ENCODE assay signal across 28 mouse cellular contexts in genomic region chr9:108252766-108253165, GRCm38 (mm10). TPM values are rescaled to one million over a fixed set of nuclear protein-coding genes. Genes with fewer than 3 reads are reported as not detected.
DNase-seq lines count a peak whose midpoint lies in the region; ATAC-seq and TF ChIP-seq lines count a peak whose summit lies in the region.
"Had no signal": no experiment of that assay in that cellular context is flagged by ENCODE, and none has a peak within 500 bp of the region (broad histone marks: within the 10 kb centered on the region; RNA-seq: fewer than 3 reads in every experiment).

No protein-coding gene starts in this region.

- ATAC-seq in lung, embryonic 14.5 days (ENCODE audit: insufficient read depth): peak; percentile 62; the same call in 1 of the 2 replicates
- ATAC-seq in lung, postnatal 0 days: peak; percentile 23; the same call in 1 of the 2 replicates
- ATAC-seq: forebrain, embryonic 14.5 days; forebrain, postnatal 0 days; hindbrain, postnatal 0 days; Patski had no signal

- 73% methylated on average over 7 of the region's 7 CpGs for WGBS in lung, embryonic 14.5 days
- WGBS in lung, postnatal 0 days: 68% methylated on average over 7 of the region's 7 CpGs

- no peak overlapping the region for H3K4me2 ChIP-seq in lung, embryonic 14.5 days
- no peak overlapping the region for H3K4me2 ChIP-seq in lung, postnatal 0 days (replicated peaks; ENCODE audit: low read depth, low read length)
- H3K4me2 ChIP-seq: embryonic facial prominence, embryonic 12.5 days; embryonic facial prominence, embryonic 15.5 days; heart, embryonic 13.5 days; hindbrain, embryonic 14.5 days had no signal

- H3K27ac ChIP-seq in lung, embryonic 14.5 days (ENCODE audit: low read depth): no peak overlapping the region
- no peak overlapping the region for H3K27ac ChIP-seq in lung, postnatal 0 days (ENCODE audit: low read length)
- H3K27ac ChIP-seq: embryonic facial prominence, embryonic 12.5 days; embryonic facial prominence, embryonic 15.5 days; heart, adult 2 months; heart, embryonic 10.5 days; heart, embryonic 13.5 days; hindbrain, embryonic 14.5 days; hindbrain, postnatal 0 days had no signal

- H3K27me3 ChIP-seq in lung, embryonic 14.5 days (ENCODE audit: insufficient read depth, low read length): no peaks in the 10 kb centered on the region
- no peaks in the 10 kb centered on the region for H3K27me3 ChIP-seq in lung, postnatal 0 days (replicated peaks; ENCODE audit: insufficient read depth, low read length)
- H3K27me3 ChIP-seq: CH12.LX; embryonic facial prominence, embryonic 12.5 days; embryonic facial prominence, embryonic 15.5 days; heart, embryonic 13.5 days; Patski had no signal

- H3K9ac ChIP-seq in lung, embryonic 14.5 days: no peak overlapping the region
- H3K9ac ChIP-seq in lung, postnatal 0 days (replicated peaks; ENCODE audit: low read depth): no peak overlapping the region
- H3K9ac ChIP-seq: embryonic facial prominence, embryonic 12.5 days; embryonic facial prominence, embryonic 15.5 days; forebrain, postnatal 0 days; heart, embryonic 13.5 days; hindbrain, embryonic 14.5 days had no signal

- H3K36me3 ChIP-seq in lung, embryonic 14.5 days (ENCODE audit: insufficient read depth): peaks cover 25% of the 10 kb centered on the region
- peaks cover 3% of the 10 kb centered on the region; the same call in 1 of the 2 replicates for H3K36me3 ChIP-seq in lung, postnatal 0 days (ENCODE audit: insufficient read depth, low read length)

- TF ChIP-seq CTCF in lung, embryonic 14.5 days (IDR thresholded peaks at IDR 0.05; ENCODE audit: low read depth): no peak
- no peak for TF ChIP-seq CTCF in lung, postnatal 0 days (IDR thresholded peaks at IDR 0.05)

- DNase-seq in lung, embryonic 14.5 days: peak; percentile 34
- DNase-seq in lung, postnatal 4 days: no peak
- no peak for DNase-seq in lung, postnatal 0 days (ENCODE audit: low spot score)
- no peak for DNase-seq in lung, postnatal 10 days
- DNase-seq in R1 (ENCODE audit: low read depth, low spot score): peak; percentile 28
- DNase-seq in layer of hippocampus, adult 9-10 months (ENCODE audit: low spot score): no peak
- DNase-seq: adrenal gland, adult 2 months; adrenal gland, postnatal 14 days; B cell, adult 2 months; cerebellum, adult 11 months; cerebellum, adult 2 months; cerebellum, adult 9-11 months; cerebellum, postnatal 25 days; forebrain, postnatal 0 days; gastrocnemius, postnatal 25 days; heart, adult 2 months; heart, postnatal 14 days; heart, postnatal 4 days had no signal

- no peaks in the 10 kb centered on the region for H3K9me3 ChIP-seq in lung, embryonic 14.5 days (ENCODE audit: low read depth, low read length)
- no peaks in the 10 kb centered on the region for H3K9me3 ChIP-seq in lung, postnatal 0 days (ENCODE audit: low read length)
- H3K9me3 ChIP-seq: embryonic facial prominence, embryonic 12.5 days; embryonic facial prominence, embryonic 15.5 days; G1E; heart, embryonic 10.5 days; heart, embryonic 13.5 days had no signal

- no peak for TF ChIP-seq EP300 in lung, postnatal 0 days (IDR thresholded peaks at IDR 0.05)

- H3K4me1 ChIP-seq in lung, embryonic 14.5 days (ENCODE audit: insufficient read depth): no peaks in the 10 kb centered on the region
- no peaks in the 10 kb centered on the region for H3K4me1 ChIP-seq in lung, postnatal 0 days (ENCODE audit: insufficient read depth, low read depth, low read length)
- H3K4me1 ChIP-seq: embryonic facial prominence, embryonic 12.5 days; embryonic facial prominence, embryonic 15.5 days had no signal

- H3K4me3 ChIP-seq in lung, embryonic 14.5 days (ENCODE audit: low read depth, low read length): no peak overlapping the region
- H3K4me3 ChIP-seq in lung, postnatal 0 days (ENCODE audit: low read depth, low read length): no peak overlapping the region
- H3K4me3 ChIP-seq: embryonic facial prominence, embryonic 12.5 days; embryonic facial prominence, embryonic 15.5 days; heart, adult 2 months; heart, embryonic 10.5 days; heart, embryonic 13.5 days had no signal

RNA-seq across cellular contexts. Expression of gene Dag1, which starts 11.0 kb away (rescaled TPM):
- polyA plus RNA-seq in lung, embryonic 14.5 days (2014; fragmentation: Nextera tagmentation; extraction: Ambion mirVana): 102 and 106 TPM in 2 replicates
- 130 and 138 TPM in 2 replicates for polyA plus RNA-seq in lung, postnatal 0 days (2015; fragmentation: Nextera tagmentation; extraction: Ambion mirVana)

RNA-seq across cellular contexts. Expression of gene Nicn1, which starts 37.5 kb away (rescaled TPM):
- 33.1 and 34.3 TPM in 2 replicates for polyA plus RNA-seq in lung, embryonic 14.5 days (2014; fragmentation: Nextera tagmentation; extraction: Ambion mirVana)
- polyA plus RNA-seq in lung, postnatal 0 days (2015; fragmentation: Nextera tagmentation; extraction: Ambion mirVana): 15.8 and 18.3 TPM in 2 replicates

RNA-seq across cellular contexts. Expression of gene Amt, which starts 43.9 kb away (rescaled TPM):
- polyA plus RNA-seq in lung, embryonic 14.5 days (2014; fragmentation: Nextera tagmentation; extraction: Ambion mirVana): 20.9 and 21.3 TPM in 2 replicates
- polyA plus RNA-seq in lung, postnatal 0 days (2015; fragmentation: Nextera tagmentation; extraction: Ambion mirVana): 9.2 and 9.8 TPM in 2 replicates

RNA-seq across cellular contexts. Expression of gene Rhoa, which starts 53.2 kb away (rescaled TPM):
- 321 and 332 TPM in 2 replicates for polyA plus RNA-seq in lung, embryonic 14.5 days (2014; fragmentation: Nextera tagmentation; extraction: Ambion mirVana)
- 582 and 634 TPM in 2 replicates for polyA plus RNA-seq in lung, postnatal 0 days (2015; fragmentation: Nextera tagmentation; extraction: Ambion mirVana)

RNA-seq across cellular contexts. Expression of gene Tcta, which starts 53.2 kb away (rescaled TPM):
- 20.1 and 24.9 TPM in 2 replicates for polyA plus RNA-seq in lung, embryonic 14.5 days (2014; fragmentation: Nextera tagmentation; extraction: Ambion mirVana)
- 92.9 and 93.1 TPM in 2 replicates for polyA plus RNA-seq in lung, postnatal 0 days (2015; fragmentation: Nextera tagmentation; extraction: Ambion mirVana)

Comparison
In these comparisons a context has a peak if more than half of its experiments do, and no peak if none do; other contexts are left out.
1. DNase-seq: peak in lung, embryonic 14.5 days (single experiment) and R1 (single experiment); none in lung, postnatal 4 days (0 of 2), lung, postnatal 0 days (single experiment), lung, postnatal 10 days (single experiment) and layer of hippocampus, adult 9-10 months (single experiment).